Mouse (Mus musculus) MEL-GATA-1-ER (cell line): Measurements from ENCODE around the gene Arhgef12.

Experiments used
- DNase-seq: peaks from one replicate; pipeline ENCODE4 v3.0.0-alpha.2; 2012; ENCODE audit warnings: low read depth; ENCODE audit errors: extremely low read depth

Arhgef12 gene

GRCm38 (mm10) chr9:42926564-42926963, 180.5 kb downstream of the Arhgef12 start:
- no peak for DNase-seq

GRCm38 (mm10) chr9:42921830-42922229, 185.2 kb downstream of the Arhgef12 start:
- DNase-seq = no peak

GRCm38 (mm10) chr9:42920190-42920589, 186.8 kb downstream of the Arhgef12 start:
- no peak for DNase-seq

- DNase-seq = no peak
Measured at GRCm38 (mm10) chr9:42917911-42918310, 189.1 kb downstream of the Arhgef12 start.
